ENCODE assay signal across 8 mouse cellular contexts in genomic region chr11:89060423-89061089, GRCm38 (mm10). TPM values are rescaled to one million over a fixed set of nuclear protein-coding genes. Genes with fewer than 3 reads are reported as not detected.
DNase-seq lines count a peak whose midpoint lies in the region; ATAC-seq lines count a peak whose summit lies in the region.

No protein-coding gene starts in this region.

- peak overlapping the region; percentile 88 for H3K4me2 ChIP-seq in heart, embryonic 16.5 days (ENCODE audit: low read depth, low read length)
- peak overlapping the region; percentile 99 for H3K4me2 ChIP-seq in liver, embryonic 15.5 days
- H3K4me2 ChIP-seq in neural tube, embryonic 12.5 days (replicated peaks), result peak overlapping the region; percentile 74

- H3K36me3 ChIP-seq in forebrain, embryonic 10.5 days (replicated peaks), result peaks cover 19% of the 10 kb centered on the region
- H3K36me3 ChIP-seq in heart, embryonic 16.5 days (ENCODE audit: control insufficient read depth, insufficient read depth), result no peaks in the 10 kb centered on the region
- no peaks in the 10 kb centered on the region for H3K36me3 ChIP-seq in liver, embryonic 15.5 days (replicated peaks)
- H3K36me3 ChIP-seq in neural tube, embryonic 12.5 days, result no peaks in the 10 kb centered on the region

- ATAC-seq in CD4-positive, CD25-positive, alpha-beta regulatory T cell, adult 4 months, result peak; percentile 84
- peak; percentile 91 for ATAC-seq in heart, embryonic 16.5 days (replicated peaks; ENCODE audit: extremely low read depth, insufficient read depth, low FRiP score)
- peak; percentile 91 for ATAC-seq in liver, embryonic 15.5 days (ENCODE audit: insufficient read depth)
- ATAC-seq in neural tube, embryonic 12.5 days (ENCODE audit: low FRiP score, low read depth), result peak; percentile 91

- H3K27me3 ChIP-seq in forebrain, embryonic 10.5 days (ENCODE audit: poor library complexity, severe bottlenecking), result no peaks in the 10 kb centered on the region
- H3K27me3 ChIP-seq in heart, embryonic 16.5 days (ENCODE audit: control insufficient read depth, insufficient read depth, low read length), result no peaks in the 10 kb centered on the region
- H3K27me3 ChIP-seq in liver, embryonic 15.5 days, result no peaks in the 10 kb centered on the region
- H3K27me3 ChIP-seq in neural tube, embryonic 12.5 days (replicated peaks), result no peaks in the 10 kb centered on the region

- peak overlapping the region; percentile 83 for H3K4me3 ChIP-seq in forebrain, embryonic 10.5 days
- peak overlapping the region; percentile 94 for H3K4me3 ChIP-seq in heart, embryonic 16.5 days (ENCODE audit: low read length)
- H3K4me3 ChIP-seq in liver, embryonic 15.5 days (replicated peaks), result peak overlapping the region; percentile 69
- peak overlapping the region; percentile 82 for H3K4me3 ChIP-seq in neural tube, embryonic 12.5 days

- H3K4me1 ChIP-seq in forebrain, embryonic 10.5 days, result peaks cover 28% of the 10 kb centered on the region
- peaks cover 26% of the 10 kb centered on the region for H3K4me1 ChIP-seq in heart, embryonic 16.5 days (ENCODE audit: control insufficient read depth, insufficient read depth, low read length)
- peaks cover 42% of the 10 kb centered on the region for H3K4me1 ChIP-seq in liver, embryonic 15.5 days (replicated peaks)
- peaks cover 17% of the 10 kb centered on the region for H3K4me1 ChIP-seq in neural tube, embryonic 12.5 days

- DNase-seq in c-Kit-negative CD71-positive TER-119-positive erythroid progenitor cells, embryonic 14.5 days (ENCODE audit: low read depth, low spot score), result peak; percentile 63
- peak; percentile 90 for DNase-seq in forebrain, embryonic 10.5 days (ENCODE audit: extremely low spot score, low spot score)
- peak; percentile 92 to 98 for DNase-seq in kidney, postnatal 36 days
- DNase-seq in telencephalon, adult 2 months (ENCODE audit: low read depth, low spot score), result peak; percentile 88

- under 1% methylated on average over 63 of the region's 63 CpGs for WGBS in forebrain, embryonic 10.5 days
- under 1% methylated on average over 63 of the region's 63 CpGs for WGBS in heart, embryonic 16.5 days
- WGBS in liver, embryonic 15.5 days (ENCODE audit: insufficient replicate concordance), result under 1% methylated on average over 63 of the region's 63 CpGs
- WGBS in neural tube, embryonic 12.5 days, result under 1% methylated on average over 63 of the region's 63 CpGs

- H3K9me3 ChIP-seq in forebrain, embryonic 10.5 days, result no peaks in the 10 kb centered on the region
- H3K9me3 ChIP-seq in heart, embryonic 16.5 days (replicated peaks; ENCODE audit: control insufficient read depth, low read length), result no peaks in the 10 kb centered on the region
- no peaks in the 10 kb centered on the region for H3K9me3 ChIP-seq in liver, embryonic 15.5 days (replicated peaks)
- no peaks in the 10 kb centered on the region for H3K9me3 ChIP-seq in neural tube, embryonic 12.5 days

- peak overlapping the region; percentile 88 for H3K27ac ChIP-seq in forebrain, embryonic 10.5 days
- peak overlapping the region; percentile 74 for H3K27ac ChIP-seq in heart, embryonic 16.5 days (ENCODE audit: low read length)
- H3K27ac ChIP-seq in liver, embryonic 15.5 days (replicated peaks), result no peak overlapping the region; the same call in 1 of the 2 replicates
- H3K27ac ChIP-seq in neural tube, embryonic 12.5 days, result peak overlapping the region; percentile 47; the same call in 1 of the 2 replicates

- peak overlapping the region; percentile 92 for H3K9ac ChIP-seq in heart, embryonic 16.5 days (ENCODE audit: low read length)
- peak overlapping the region; percentile 64 for H3K9ac ChIP-seq in liver, embryonic 15.5 days
- peak overlapping the region; percentile 81 for H3K9ac ChIP-seq in neural tube, embryonic 12.5 days

RNA-seq across cellular contexts. Expression of gene Dgke, which starts 6.1 kb away (rescaled TPM):
- polyA plus RNA-seq in CD4-positive, CD25-positive, alpha-beta regulatory T cell, adult 4 months (2017; shearing (Covaris generic)), result 1 to 10 TPM; 4.6 to 7.3 TPM
- polyA plus RNA-seq in forebrain, embryonic 10.5 days (2016; fragmentation: Nextera tagmentation; extraction: Ambion mirVana), result 4.3 and 4.8 TPM in 2 replicates
- polyA plus RNA-seq in heart, embryonic 16.5 days (2015; fragmentation: Nextera tagmentation; extraction: Ambion mirVana), result 7.8 and 8.7 TPM in 2 replicates
- polyA plus RNA-seq in liver, embryonic 15.5 days (2015; fragmentation: Nextera tagmentation; extraction: Ambion mirVana), result 0.40 and 0.62 TPM in 2 replicates
- polyA plus RNA-seq in neural tube, embryonic 12.5 days (2016; fragmentation: Nextera tagmentation; extraction: Ambion mirVana), result 11.1 and 12.7 TPM in 2 replicates

RNA-seq across cellular contexts. Expression of gene Gm525, which starts 13.1 kb away (rescaled TPM):
- polyA plus RNA-seq in CD4-positive, CD25-positive, alpha-beta regulatory T cell, adult 4 months (2017; shearing (Covaris generic)), result not detected
- polyA plus RNA-seq in forebrain, embryonic 10.5 days (2016; fragmentation: Nextera tagmentation; extraction: Ambion mirVana), result not detected in 2 replicates
- polyA plus RNA-seq in heart, embryonic 16.5 days (2015; fragmentation: Nextera tagmentation; extraction: Ambion mirVana), result 4.7 and 9.1 TPM in 2 replicates
- not detected in 2 replicates for polyA plus RNA-seq in liver, embryonic 15.5 days (2015; fragmentation: Nextera tagmentation; extraction: Ambion mirVana)
- polyA plus RNA-seq in neural tube, embryonic 12.5 days (2016; fragmentation: Nextera tagmentation; extraction: Ambion mirVana), result not detected in 2 replicates
